Mouse (Mus musculus): ENCODE measurements around the gene Olfr790. TPM values are rescaled to one million over a fixed set of nuclear protein-coding genes. Genes with fewer than 3 reads are reported as not detected.

Gene Olfr790
- not detected in 2 replicates for polyA plus RNA-seq (2015; fragmentation: Nextera tagmentation; extraction: Ambion mirVana)

GRCm38 (mm10) chr10:129498192-129498591, at the start of gene Olfr790:
Gene Olfr790, plus strand, starts transcription at chr10:129498492.
- Histone ChIP-seq H3K27ac (no peak within 1 kb of the TSS), H3K9me3 (no peaks in the 10 kb centered on the region), H3K36me3 (no peaks in the 10 kb centered on the region), H3K4me3 (no peak within 1 kb of the TSS), H3K4me2 (no peak within 1 kb of the TSS), H3K9ac (no peak within 1 kb of the TSS), H3K27me3 (no peaks in the 10 kb centered on the region), H3K4me1 (no peaks in the 10 kb centered on the region)
- no peak for ATAC-seq (ENCODE audit: insufficient number of reproducible peaks, low FRiP score, low TSS enrichment, low read depth)

- no peaks in the 10 kb centered on the region for H3K36me3 ChIP-seq
- no peak within 1 kb of the TSS for H3K4me3 ChIP-seq
These were observed 36.7 kb upstream of the Olfr790 start, which contains the start of gene Olfr787 for GRCm38 (mm10) chr10:129461562-129461961. Gene Olfr787, plus strand, starts transcription at chr10:129461862.

GRCm38 (mm10) chr10:129470698-129471097, 27.6 kb upstream of the Olfr790 start, which contains the start of gene Olfr788:
Gene Olfr788, plus strand, starts transcription at chr10:129470998.
- Histone ChIP-seq H3K36me3 (no peaks in the 10 kb centered on the region), H3K9me3 (no peaks in the 10 kb centered on the region), H3K4me1 (no peaks in the 10 kb centered on the region), H3K27me3 (no peaks in the 10 kb centered on the region), H3K27ac (no peak within 1 kb of the TSS), H3K4me3 (no peak within 1 kb of the TSS), H3K9ac (no peak within 1 kb of the TSS), H3K4me2 (no peak within 1 kb of the TSS)
- ATAC-seq (ENCODE audit: insufficient number of reproducible peaks, low FRiP score, low TSS enrichment, low read depth) = no peak

More at GRCm38 (mm10) chr10:129461562-129461961, 36.7 kb upstream of the Olfr790 start, which contains the start of gene Olfr787:
- no peaks in the 10 kb centered on the region for H3K27me3 ChIP-seq
- H3K4me2 ChIP-seq = no peak within 1 kb of the TSS
- H3K9me3 ChIP-seq = no peaks in the 10 kb centered on the region
- no peak within 1 kb of the TSS for H3K9ac ChIP-seq
- H3K4me1 ChIP-seq = no peaks in the 10 kb centered on the region
- whole genome bisulfite sequencing = 83% methylated on average over 3 of the region's 3 CpGs
- no peak for ATAC-seq (ENCODE audit: insufficient number of reproducible peaks, low FRiP score, low TSS enrichment, low read depth)
- no peak within 1 kb of the TSS for H3K27ac ChIP-seq

- no peak overlapping the region for H3K27ac ChIP-seq
- ATAC-seq (ENCODE audit: insufficient number of reproducible peaks, low FRiP score, low TSS enrichment, low read depth) = no peak
- H3K27me3 ChIP-seq = no peaks in the 10 kb centered on the region
- H3K4me3 ChIP-seq = no peak overlapping the region
- H3K9ac ChIP-seq = no peak overlapping the region
- H3K4me2 ChIP-seq = no peak overlapping the region
- H3K9me3 ChIP-seq = no peaks in the 10 kb centered on the region
- no peaks in the 10 kb centered on the region for H3K36me3 ChIP-seq
- 65% methylated on average over 2 of the region's 2 CpGs for WGBS
- H3K4me1 ChIP-seq = no peaks in the 10 kb centered on the region
These were observed 25.0 kb upstream of the Olfr790 start for GRCm38 (mm10) chr10:129473256-129473655.

- Histone ChIP-seq H3K27ac (no peak overlapping the region), H3K9me3 (no peaks in the 10 kb centered on the region), H3K4me2 (no peak overlapping the region), H3K36me3 (no peaks in the 10 kb centered on the region), H3K4me1 (no peaks in the 10 kb centered on the region), H3K9ac (no peak overlapping the region), H3K4me3 (no peak overlapping the region), H3K27me3 (no peaks in the 10 kb centered on the region)
- no peak for ATAC-seq (ENCODE audit: insufficient number of reproducible peaks, low FRiP score, low TSS enrichment, low read depth)
These were observed 24.6 kb upstream of the Olfr790 start for GRCm38 (mm10) chr10:129473723-129474122.

GRCm38 (mm10) chr10:129484452-129484851, 13.8 kb upstream of the Olfr790 start, which contains the start of gene Olfr789:
Gene Olfr789, plus strand, starts transcription at chr10:129484752.
- no peaks in the 10 kb centered on the region for H3K27me3 ChIP-seq
- no peaks in the 10 kb centered on the region for H3K9me3 ChIP-seq
- no peak within 1 kb of the TSS for H3K27ac ChIP-seq
- no peak for ATAC-seq (ENCODE audit: insufficient number of reproducible peaks, low FRiP score, low TSS enrichment, low read depth)
- no peaks in the 10 kb centered on the region for H3K4me1 ChIP-seq
- no peaks in the 10 kb centered on the region for H3K36me3 ChIP-seq
- 64% methylated on average over 2 of the region's 2 CpGs for WGBS
- H3K4me3 ChIP-seq = no peak within 1 kb of the TSS
- no peak within 1 kb of the TSS for H3K4me2 ChIP-seq
- no peak within 1 kb of the TSS for H3K9ac ChIP-seq

GRCm38 (mm10) chr10:129490101-129490500, 8.2 kb upstream of the Olfr790 start:
- Histone ChIP-seq H3K4me3 (no peak overlapping the region), H3K36me3 (no peaks in the 10 kb centered on the region), H3K27ac (no peak overlapping the region), H3K9me3 (no peaks in the 10 kb centered on the region), H3K27me3 (no peaks in the 10 kb centered on the region), H3K9ac (no peak overlapping the region), H3K4me1 (no peaks in the 10 kb centered on the region), H3K4me2 (no peak overlapping the region)
- 86% methylated on average over 2 of the region's 2 CpGs for WGBS
- no peak for ATAC-seq (ENCODE audit: insufficient number of reproducible peaks, low FRiP score, low TSS enrichment, low read depth)

GRCm38 (mm10) chr10:129521492-129521891, 23.2 kb downstream of the Olfr790 start, which contains the start of gene Olfr791:
Gene Olfr791, plus strand, starts transcription at chr10:129521792.
- WGBS = 68% methylated on average over 3 of the region's 3 CpGs

GRCm38 (mm10) chr10:129538862-129539261, 40.6 kb downstream of the Olfr790 start, which contains the start of gene Olfr792:
Gene Olfr792, plus strand, starts transcription at chr10:129539162.
- H3K9me3 ChIP-seq = 0 out of 2 replicates have a peak, but pooled peaks cover under 1% of the 10 kb centered on the region
- ATAC-seq (ENCODE audit: insufficient number of reproducible peaks, low FRiP score, low TSS enrichment, low read depth) = no peak
- H3K36me3 ChIP-seq = no peaks in the 10 kb centered on the region
- no peaks in the 10 kb centered on the region for H3K4me1 ChIP-seq
- H3K27ac ChIP-seq = no peak within 1 kb of the TSS
- no peak within 1 kb of the TSS for H3K9ac ChIP-seq
- no peaks in the 10 kb centered on the region for H3K27me3 ChIP-seq
- no peak within 1 kb of the TSS for H3K4me3 ChIP-seq
- 84% methylated on average over 1 of the region's 1 CpGs for WGBS
- no peak within 1 kb of the TSS for H3K4me2 ChIP-seq

More at GRCm38 (mm10) chr10:129521492-129521891, 23.2 kb downstream of the Olfr790 start, which contains the start of gene Olfr791:
- H3K27ac ChIP-seq = no peak within 1 kb of the TSS
- H3K4me3 ChIP-seq = no peak within 1 kb of the TSS
- no peak within 1 kb of the TSS for H3K4me2 ChIP-seq
- no peaks in the 10 kb centered on the region for H3K9me3 ChIP-seq
- H3K4me1 ChIP-seq = no peaks in the 10 kb centered on the region
- no peaks in the 10 kb centered on the region for H3K36me3 ChIP-seq
- H3K9ac ChIP-seq = no peak within 1 kb of the TSS
- H3K27me3 ChIP-seq = no peaks in the 10 kb centered on the region
- no peak for ATAC-seq (ENCODE audit: insufficient number of reproducible peaks, low FRiP score, low TSS enrichment, low read depth)

GRCm38 (mm10) chr10:129549354-129549753, 51.1 kb downstream of the Olfr790 start:
- H3K4me3 ChIP-seq = no peak overlapping the region
- H3K27me3 ChIP-seq = no peaks in the 10 kb centered on the region
- H3K4me1 ChIP-seq = no peaks in the 10 kb centered on the region
- H3K9ac ChIP-seq = no peak overlapping the region
- no peak overlapping the region for H3K4me2 ChIP-seq
- ATAC-seq (ENCODE audit: insufficient number of reproducible peaks, low FRiP score, low TSS enrichment, low read depth) = no peak
- 49% methylated on average over 1 of the region's 1 CpGs for WGBS
- H3K27ac ChIP-seq = no peak overlapping the region
- no peaks in the 10 kb centered on the region for H3K36me3 ChIP-seq
- 0 out of 2 replicates have a peak, but pooled peaks cover under 1% of the 10 kb centered on the region for H3K9me3 ChIP-seq

All from limb, embryonic 15.5 days (tissue).